16 mouse cellular contexts compared by ENCODE assay signal in genomic region chr7:44487936-44488335, GRCm38 (mm10). TPM values are rescaled to one million over a fixed set of nuclear protein-coding genes. Genes with fewer than 3 reads are reported as not detected.
"Had no signal": no experiment of that assay in that cellular context is flagged by ENCODE, and none has a peak within 500 bp of the region (broad histone marks: within the 10 kb centered on the region; RNA-seq: fewer than 3 reads in every experiment).

No protein-coding gene starts in this region.

- H3K4me2 ChIP-seq: limb, embryonic 12.5 days had no signal

- H3K27ac ChIP-seq: kidney, postnatal 0 days; limb, embryonic 12.5 days; liver, embryonic 14.5 days; stomach, postnatal 0 days had no signal

- H3K9me3 ChIP-seq: limb, embryonic 12.5 days had no signal

- H3K9ac ChIP-seq: limb, embryonic 12.5 days; liver, embryonic 14.5 days had no signal

- DNase-seq: kidney, adult 8-10 months; lung, adult 2 months; lung, postnatal 36 days; right cerebral cortex, postnatal 14 days; thymus, postnatal 14 days had no signal

- ATAC-seq: inflammation-experienced regulatory T-cells, adult 6 months; intestine, postnatal 0 days; lung, postnatal 0 days; midbrain, embryonic 16.5 days had no signal

- H3K4me1 ChIP-seq: limb, embryonic 12.5 days had no signal

- H3K4me3 ChIP-seq: layer of hippocampus, adult 2 months; limb, embryonic 12.5 days had no signal

RNA-seq across cellular contexts. Expression of gene Aspdh, which starts 22.7 kb away (rescaled TPM):
- total RNA-seq: megakaryocyte progenitor cell, adult 5-6 weeks; neutrophil, adult 5-6 weeks had no signal
- polyA plus RNA-seq: inflammation-experienced regulatory T-cells, adult 6 months; lung, postnatal 0 days had no signal

RNA-seq across cellular contexts. Expression of gene Mybpc2, which starts 36.5 kb away (rescaled TPM):
- total RNA-seq: layer of hippocampus, adult 2 months; megakaryocyte progenitor cell, adult 5-6 weeks had no signal
- polyA plus RNA-seq: inflammation-experienced regulatory T-cells, adult 6 months; liver, embryonic 14.5 days had no signal
